Mouse (Mus musculus) liver, embryonic 14.5 days (tissue): ENCODE data around the gene Rbm47.

ENCODE experiments used
- CTCF ChIP-seq: IDR thresholded peaks from 2 replicates; pipeline ENCODE4 v1.5.1; 2016; ENCODE audit warnings: antibody characterized with exemption, low read depth, control low read depth
- EP300 ChIP-seq: IDR thresholded peaks from 2 replicates; pipeline ENCODE4 v1.6.1; 2016; ENCODE audit warnings: antibody characterized with exemption, low read depth

DNA sequence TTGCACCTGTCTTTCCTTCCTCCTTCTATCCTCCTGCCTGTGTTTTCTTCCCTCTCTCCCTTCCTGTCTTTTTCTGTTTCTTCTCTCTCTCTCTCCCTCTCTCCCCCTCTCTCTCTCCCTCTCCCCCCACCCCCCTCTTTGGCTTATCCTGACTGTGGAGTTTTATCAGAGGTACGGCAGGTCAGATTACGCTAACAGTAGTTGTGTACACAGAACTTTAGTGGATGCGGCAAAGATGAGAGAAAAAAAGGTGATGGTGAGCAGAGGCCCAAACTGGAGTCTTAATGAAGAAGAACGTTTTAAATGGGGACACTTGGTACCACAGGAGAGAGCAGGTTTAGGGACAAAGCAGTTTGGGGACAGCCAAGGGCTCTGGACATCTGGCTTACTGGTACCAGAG, 83.3 kb downstream of the Rbm47 start:
- TF ChIP-seq CTCF: no peak
- TF ChIP-seq EP300: no peak
